Mouse (Mus musculus) bone marrow, adult 2 months (tissue): ENCODE data around the gene Thbs1.

ENCODE experiments used
- CTCF ChIP-seq: fragments of 200-500 bp; IDR thresholded peaks from 2 replicates; pipeline ENCODE4 v1.5.1; 2011; ENCODE audit warnings: low read length, control low read depth; ENCODE audit not compliant: control insufficient read depth, insufficient read depth
- POLR2A ChIP-seq: fragments of 200-500 bp; IDR thresholded peaks from 2 replicates; pipeline ENCODE4 v1.6.1; 2011; ENCODE audit warnings: low read depth, mild to moderate bottlenecking, control low read depth, low read length, borderline replicate concordance; ENCODE audit not compliant: control insufficient read depth

GRCm38 (mm10) chr2:118120751-118121150, 9.1 kb downstream of the Thbs1 start:
- no peak for TF ChIP-seq CTCF
- TF ChIP-seq POLR2A = no peak
